Mouse (Mus musculus) limb, embryonic 11.5 days (tissue): ENCODE measurements at regions not wholly inside any gene's neighbourhood (a gene's known extent, or its start where the extent isn't known, plus 50 kb on each side); places are given as distances from the start of the nearest gene placed in this dataset.

Experiments used
- ATAC-seq: fragments of 200-750 bp; cut with Nextera tagmentation; 2 replicates; pipeline ENCODE4 v1.8.0; 2017; ENCODE audit warnings: low read depth; ENCODE audit not compliant: insufficient number of reproducible peaks, low FRiP score, low TSS enrichment
- DNase-seq: peaks from one replicate; pipeline ENCODE4 v3.0.0-alpha.2; 2015; ENCODE audit warnings: low spot score
- H3K27ac ChIP-seq: fragments of 300-500 bp; sonication (generic); replicated peaks from 2 replicates; pipeline ENCODE4 v1.5.1; 2014; ENCODE audit warnings: low read depth, mild to moderate bottlenecking, low read length
- H3K27me3 ChIP-seq: fragments of 300-500 bp; sonication (generic); 2 replicates; pipeline ENCODE4 v1.6.1; 2014; ENCODE audit warnings: mild to moderate bottlenecking, low read length, mixed read lengths; ENCODE audit not compliant: control insufficient read depth, insufficient read depth
- H3K36me3 ChIP-seq: fragments of 300-500 bp; sonication (generic); 2 replicates; pipeline ENCODE4 v1.6.1; 2014; ENCODE audit warnings: mild to moderate bottlenecking, low read length, moderate library complexity, mixed read lengths; ENCODE audit not compliant: control insufficient read depth, insufficient read depth
- H3K4me1 ChIP-seq: fragments of 300-500 bp; sonication (generic); 2 replicates; pipeline ENCODE4 v1.6.1; 2014; ENCODE audit warnings: low read length, mixed read lengths; ENCODE audit not compliant: control insufficient read depth, insufficient read depth
- H3K4me2 ChIP-seq: fragments of 300-500 bp; sonication (generic); 2 replicates; pipeline ENCODE4 v1.6.1; 2014; ENCODE audit warnings: low read depth, mild to moderate bottlenecking, moderate library complexity; ENCODE audit not compliant: severe bottlenecking
- H3K4me3 ChIP-seq: fragments of 300-500 bp; sonication (generic); 2 replicates; pipeline ENCODE4 v1.5.1; 2014; ENCODE audit warnings: low read depth, low read length
- H3K9ac ChIP-seq: fragments of 300-500 bp; sonication (generic); 2 replicates; pipeline ENCODE4 v1.6.1; 2014; ENCODE audit warnings: mild to moderate bottlenecking, low read length
- H3K9me3 ChIP-seq: fragments of 300-500 bp; sonication (generic); 2 replicates; pipeline ENCODE4 v1.6.1; 2016; ENCODE audit warnings: low read length; ENCODE audit not compliant: control insufficient read depth
- WGBS: fragments of 180-500 bp; shearing (Covaris S2); extraction: QIAGEN DNeasy Blood & Tissue Kit; methylation state at CpG from one replicate; pipeline ENCODE4 v1.1.7; 2014; 5-methylcytosine and 5-hydroxymethylcytosine counted together

DNA sequence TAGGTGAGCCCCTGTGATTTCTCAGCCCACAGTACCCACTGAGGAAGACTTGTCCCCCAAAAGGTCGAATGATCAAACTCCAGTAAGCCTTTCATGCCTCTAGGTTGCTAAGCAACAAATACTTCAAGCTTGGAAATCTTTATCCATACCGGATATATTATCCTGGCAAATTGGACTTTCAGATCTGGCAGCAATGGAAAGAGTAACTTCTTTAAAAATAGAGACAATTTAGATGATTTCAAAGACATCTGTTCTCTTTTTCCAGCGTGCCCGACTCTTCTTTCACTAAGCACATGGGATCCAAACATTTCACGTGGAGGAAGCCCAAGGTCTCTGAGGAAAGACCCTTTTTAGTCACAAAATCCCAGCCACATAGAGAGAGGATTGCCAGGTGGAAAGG, 645.4 kb downstream of the Insc start:
- H3K4me1 ChIP-seq = no peaks in the 10 kb centered on the region
- DNase-seq (no peak), ATAC-seq (no peak)
- no peak overlapping the region for H3K9ac ChIP-seq
- no peak overlapping the region for H3K27ac ChIP-seq
- no peak overlapping the region for H3K4me2 ChIP-seq
- 81% methylated on average over 5 of the region's 5 CpGs for WGBS
- H3K27me3 ChIP-seq = no peaks in the 10 kb centered on the region
- no peaks in the 10 kb centered on the region for H3K9me3 ChIP-seq
- no peak overlapping the region for H3K4me3 ChIP-seq
- H3K36me3 ChIP-seq = no peaks in the 10 kb centered on the region

DNA sequence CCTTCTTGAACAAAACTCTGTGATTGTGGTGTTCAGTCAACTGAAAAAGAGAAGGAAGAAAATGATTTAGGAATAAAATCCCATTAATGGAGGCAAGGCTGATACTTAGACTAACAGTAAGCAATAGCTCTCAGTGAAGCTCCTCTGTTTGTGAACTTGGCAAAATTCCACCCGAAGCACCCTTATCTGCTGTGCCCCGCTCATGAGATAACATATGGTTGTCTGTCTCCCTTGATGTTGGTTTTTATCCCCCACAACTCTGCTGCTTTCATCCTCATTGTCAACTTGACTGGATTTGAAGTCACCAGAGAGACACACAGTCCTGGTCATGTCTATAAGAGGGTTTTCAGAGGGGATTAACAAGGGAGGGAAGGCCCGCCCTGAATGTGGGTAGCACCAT, 646.1 kb downstream of the Sox6 start:
- Histone ChIP-seq H3K9ac (no peak overlapping the region), H3K27ac (no peak overlapping the region), H3K27me3 (no peaks in the 10 kb centered on the region), H3K9me3 (no peaks in the 10 kb centered on the region), H3K4me2 (no peak overlapping the region), H3K4me1 (no peaks in the 10 kb centered on the region), H3K36me3 (no peaks in the 10 kb centered on the region), H3K4me3 (no peak overlapping the region)
- WGBS = 80% methylated on average over 3 of the region's 3 CpGs
- ATAC-seq (no peak), DNase-seq (no peak)

GRCm38 (mm10) chr7:115398202-115398601, 640.4 kb downstream of the Sox6 start:
- H3K4me2 ChIP-seq = no peak overlapping the region
- no peaks in the 10 kb centered on the region for H3K36me3 ChIP-seq
- 91% methylated on average over 2 of the region's 2 CpGs for WGBS
- H3K4me1 ChIP-seq = no peaks in the 10 kb centered on the region
- no peak overlapping the region for H3K4me3 ChIP-seq
- H3K9me3 ChIP-seq = no peaks in the 10 kb centered on the region
- ATAC-seq (no peak), DNase-seq (no peak)
- no peaks in the 10 kb centered on the region for H3K27me3 ChIP-seq
- H3K27ac ChIP-seq = no peak overlapping the region
- H3K9ac ChIP-seq = no peak overlapping the region

- no peaks in the 10 kb centered on the region for H3K9me3 ChIP-seq
- H3K4me2 ChIP-seq = no peak overlapping the region
- H3K4me1 ChIP-seq = no peaks in the 10 kb centered on the region
- DNase-seq = no peak
- H3K27ac ChIP-seq = no peak overlapping the region
- no peak overlapping the region for H3K4me3 ChIP-seq
- H3K27me3 ChIP-seq = no peaks in the 10 kb centered on the region
- no peak for ATAC-seq
- H3K36me3 ChIP-seq = no peaks in the 10 kb centered on the region
- 68% methylated on average over 3 of the region's 3 CpGs for WGBS
- no peak overlapping the region for H3K9ac ChIP-seq
These were observed 639.1 kb downstream of the Sox6 start for GRCm38 (mm10) chr7:115399461-115399860.

DNA sequence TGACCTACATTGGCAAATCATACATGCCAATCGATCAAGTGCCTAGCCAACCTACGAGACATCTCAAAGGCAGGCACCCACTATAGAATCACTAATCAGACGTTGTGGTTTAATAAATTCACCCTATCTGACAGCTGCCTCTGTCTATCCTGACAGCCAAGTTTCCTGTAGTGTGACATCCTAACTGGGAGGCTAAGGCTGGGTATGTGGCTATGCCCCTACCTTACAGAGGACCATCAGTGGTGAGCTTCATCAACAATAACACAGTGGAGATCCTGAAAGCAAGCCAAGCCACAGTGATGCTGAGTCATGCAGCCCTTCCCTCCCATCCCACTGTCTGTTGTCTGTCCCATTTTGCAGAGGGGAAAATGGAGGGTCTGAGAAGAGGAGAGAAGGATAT, 630.7 kb downstream of the Sox6 start:
- no peaks in the 10 kb centered on the region for H3K36me3 ChIP-seq
- no peak overlapping the region for H3K9ac ChIP-seq
- no peaks in the 10 kb centered on the region for H3K9me3 ChIP-seq
- no peaks in the 10 kb centered on the region for H3K27me3 ChIP-seq
- no peak for ATAC-seq
- no peak overlapping the region for H3K4me3 ChIP-seq
- DNase-seq = no peak
- H3K4me2 ChIP-seq = no peak overlapping the region
- 87% methylated on average over 3 of the region's 3 CpGs for WGBS
- H3K27ac ChIP-seq = no peak overlapping the region
- peaks cover 8% of the 10 kb centered on the region; the same call in 1 of the 2 replicates for H3K4me1 ChIP-seq

- Histone ChIP-seq H3K27me3 (no peaks in the 10 kb centered on the region), H3K27ac (no peak overlapping the region), H3K36me3 (no peaks in the 10 kb centered on the region), H3K4me1 (peaks cover 8% of the 10 kb centered on the region; the same call in 1 of the 2 replicates), H3K9ac (no peak overlapping the region), H3K4me3 (no peak overlapping the region), H3K4me2 (no peak overlapping the region), H3K9me3 (no peaks in the 10 kb centered on the region)
- DNase-seq (no peak), ATAC-seq (no peak)
- 10% methylated on average over 2 of the region's 2 CpGs for WGBS
These were observed 629.7 kb downstream of the Sox6 start for GRCm38 (mm10) chr7:115408915-115409314.

GRCm38 (mm10) chr7:115410501-115411230, 627.9 kb downstream of the Sox6 start:
- Histone ChIP-seq H3K9me3 (no peaks in the 10 kb centered on the region), H3K4me2 (no peak overlapping the region), H3K4me3 (no peak overlapping the region), H3K36me3 (no peaks in the 10 kb centered on the region), H3K4me1 (peaks cover 14% of the 10 kb centered on the region), H3K27me3 (no peaks in the 10 kb centered on the region), H3K9ac (no peak overlapping the region), H3K27ac (no peak overlapping the region)
- peak; percentile 35; the same call in 1 of the 2 replicates for ATAC-seq
- peak; percentile 67 for DNase-seq
- WGBS = 18% methylated on average over 17 of the region's 17 CpGs

GRCm38 (mm10) chr7:115411456-115411855, 627.1 kb downstream of the Sox6 start:
- Histone ChIP-seq H3K9me3 (no peaks in the 10 kb centered on the region), H3K27ac (no peak overlapping the region), H3K9ac (no peak overlapping the region), H3K4me1 (peaks cover 14% of the 10 kb centered on the region), H3K36me3 (no peaks in the 10 kb centered on the region), H3K4me2 (no peak overlapping the region), H3K27me3 (no peaks in the 10 kb centered on the region), H3K4me3 (no peak overlapping the region)
- no peak for ATAC-seq
- no peak for DNase-seq
- 51% methylated on average over 2 of the region's 2 CpGs for WGBS

- Histone ChIP-seq H3K4me3 (no peak overlapping the region), H3K4me2 (no peak overlapping the region), H3K27me3 (no peaks in the 10 kb centered on the region), H3K36me3 (no peaks in the 10 kb centered on the region), H3K9ac (no peak overlapping the region), H3K27ac (no peak overlapping the region), H3K4me1 (peaks cover 14% of the 10 kb centered on the region), H3K9me3 (no peaks in the 10 kb centered on the region)
- ATAC-seq (peak; percentile 53; the same call in 1 of the 2 replicates), DNase-seq (peak; percentile 62)
- 6% methylated on average over 5 of the region's 5 CpGs for WGBS
These were observed 623.4 kb downstream of the Sox6 start for GRCm38 (mm10) chr7:115415147-115415561.
